Mouse (Mus musculus) thymus, adult 2 months (tissue): Measurements from ENCODE around the gene Zpbp2. TPM values are rescaled to one million over a fixed set of nuclear protein-coding genes. Genes with fewer than 3 reads are reported as not detected.

Experiments
- DNase-seq: peaks from one replicate; pipeline ENCODE4 v3.0.0; 2021
- H3K27ac ChIP-seq: fragments of 200-500 bp; 2 replicates; pipeline ENCODE4 v1.5.1; 2012; ENCODE audit warnings: low read length, control low read depth; ENCODE audit not compliant: control insufficient read depth, insufficient read depth
- H3K27me3 ChIP-seq: fragments of 200-500 bp; 2 replicates; pipeline ENCODE4 v1.6.1; 2012; ENCODE audit warnings: mild to moderate bottlenecking, low read length, moderate library complexity, mixed read lengths; ENCODE audit not compliant: control insufficient read depth, insufficient read depth
- H3K36me3 ChIP-seq: fragments of 200-500 bp; 2 replicates; pipeline ENCODE4 v1.6.1; 2012; ENCODE audit warnings: mild to moderate bottlenecking, low read length, moderate library complexity; ENCODE audit not compliant: control insufficient read depth, insufficient read depth
- H3K4me1 ChIP-seq: fragments of 200-500 bp; replicated peaks from 2 replicates; pipeline ENCODE4 v1.6.1; 2012; ENCODE audit warnings: low read length; ENCODE audit not compliant: control insufficient read depth, insufficient read depth
- H3K4me3 ChIP-seq: fragments of 200-500 bp; 2 replicates; pipeline ENCODE4 v1.5.1; 2012; ENCODE audit warnings: mild to moderate bottlenecking, low read length, control low read depth, moderate library complexity; ENCODE audit not compliant: control insufficient read depth, insufficient read depth
- CTCF ChIP-seq: fragments of 200-500 bp; IDR thresholded peaks from 2 replicates; pipeline ENCODE4 v1.5.1; 2012; ENCODE audit warnings: mild to moderate bottlenecking, control low read depth, low read length, moderate library complexity, borderline replicate concordance; ENCODE audit not compliant: control insufficient read depth, poor library complexity, insufficient read depth; ENCODE audit errors: extremely low read depth
- POLR2A ChIP-seq: fragments of 200-500 bp; IDR thresholded peaks from 2 replicates; pipeline ENCODE4 v1.6.1; 2012; ENCODE audit warnings: mild to moderate bottlenecking, low read length, control low read depth, moderate library complexity; ENCODE audit not compliant: control insufficient read depth, poor library complexity, insufficient read depth; ENCODE audit errors: extremely low read depth
- WGBS: fragments of 180-500 bp; shearing (Covaris S2); methylation state at CpG from one replicate; pipeline ENCODE4 v1.1.7; 2018; 5-methylcytosine and 5-hydroxymethylcytosine counted together
- polyA plus RNA-seq: library from polyadenylated mRNA; depleted of rRNA; stranded (reverse); fragments of >200 nt; gene quantifications from 2 replicates; pipeline ENCODE4 v1.2.3, GENCODE M21; 2012

The Zpbp2 gene
- polyA plus RNA-seq, 1 experiment: 1.1 TPM

DNA sequence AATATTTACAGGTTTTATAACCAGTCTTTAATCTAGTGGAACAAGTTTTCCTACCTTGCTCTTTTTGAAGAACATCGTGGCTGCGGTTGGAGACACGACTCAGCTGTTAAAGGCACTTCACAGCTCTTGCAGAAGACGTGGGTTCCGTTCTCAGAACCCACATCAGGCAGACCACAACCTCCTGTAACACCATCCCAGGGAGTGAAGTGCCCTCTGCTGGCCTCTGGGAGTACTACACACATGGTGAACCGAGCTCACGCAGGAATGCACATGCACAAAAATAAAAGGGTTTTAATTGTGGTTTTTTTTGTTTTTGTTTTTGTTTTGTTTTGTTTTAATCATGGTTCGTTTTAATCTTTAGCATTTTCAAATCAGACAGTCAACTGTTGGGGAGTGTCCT is 17.4 kb downstream of the Zpbp2 start:
- DNase-seq: no peak
- H3K27me3 ChIP-seq: no peaks in the 10 kb centered on the region
- H3K4me3 ChIP-seq: no peak overlapping the region
- no peaks in the 10 kb centered on the region for H3K4me1 ChIP-seq
- H3K36me3 ChIP-seq: no peaks in the 10 kb centered on the region
- H3K27ac ChIP-seq: no peak overlapping the region
- 52% methylated on average over 8 of the region's 8 CpGs for WGBS
- TF ChIP-seq POLR2A (no peak), CTCF (peak; percentile 54; the same call in 1 of the 2 replicates)

DNA sequence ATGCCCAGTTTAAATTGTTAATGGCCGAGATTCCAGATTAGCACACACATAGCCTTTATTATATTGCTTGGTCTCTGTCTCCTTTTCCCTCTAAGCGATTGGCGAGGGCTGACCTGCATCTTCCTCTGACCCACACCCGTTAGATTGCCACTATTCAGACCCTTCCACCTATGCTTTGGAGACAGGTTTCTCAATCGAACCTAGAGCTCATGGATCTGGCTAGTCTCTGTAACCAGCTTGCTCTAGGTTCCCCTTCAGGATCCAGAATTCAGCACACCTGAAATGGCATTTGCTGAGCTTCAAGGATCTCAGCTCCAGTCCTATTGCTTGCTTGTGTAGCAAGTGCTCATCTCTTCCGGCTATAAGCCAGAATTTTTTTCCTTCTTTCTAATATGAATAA is 18.6 kb downstream of the Zpbp2 start:
- no peak overlapping the region for H3K4me3 ChIP-seq
- TF ChIP-seq CTCF: no peak
- no peak for TF ChIP-seq POLR2A
- no peak overlapping the region for H3K27ac ChIP-seq
- H3K36me3 ChIP-seq: no peaks in the 10 kb centered on the region
- DNase-seq: no peak
- no peaks in the 10 kb centered on the region for H3K27me3 ChIP-seq
- no peaks in the 10 kb centered on the region for H3K4me1 ChIP-seq
- 90% methylated on average over 6 of the region's 6 CpGs for WGBS

DNA sequence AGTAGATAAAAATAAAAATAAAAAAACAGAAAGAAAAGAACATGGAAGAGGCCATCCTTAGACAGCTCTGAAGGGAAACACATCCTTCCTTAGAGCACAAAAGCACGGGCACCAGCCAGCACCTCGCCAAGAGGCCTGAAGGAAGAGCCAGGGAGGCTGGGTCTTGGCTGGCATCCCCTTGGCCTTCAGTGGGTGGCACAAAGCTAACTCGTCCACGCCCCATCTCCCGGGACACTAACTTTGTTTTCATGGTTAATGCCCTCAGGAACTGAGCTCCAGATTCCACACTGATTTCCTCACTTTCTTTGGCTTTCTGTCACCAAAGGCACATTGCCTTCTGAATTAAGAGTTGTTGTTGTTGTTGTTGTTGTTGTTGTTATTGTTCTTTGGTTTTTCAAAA is 26.9 kb downstream of the Zpbp2 start:
- 92% methylated on average over 5 of the region's 5 CpGs for WGBS
- Histone ChIP-seq H3K27ac (no peak overlapping the region), H3K4me1 (0 out of 2 replicates have a peak, but pooled peaks cover 2% of the 10 kb centered on the region), H3K27me3 (no peaks in the 10 kb centered on the region), H3K36me3 (peaks cover 13% of the 10 kb centered on the region), H3K4me3 (no peak overlapping the region)
- TF ChIP-seq CTCF (no peak), POLR2A (no peak)
- DNase-seq: no peak

DNA sequence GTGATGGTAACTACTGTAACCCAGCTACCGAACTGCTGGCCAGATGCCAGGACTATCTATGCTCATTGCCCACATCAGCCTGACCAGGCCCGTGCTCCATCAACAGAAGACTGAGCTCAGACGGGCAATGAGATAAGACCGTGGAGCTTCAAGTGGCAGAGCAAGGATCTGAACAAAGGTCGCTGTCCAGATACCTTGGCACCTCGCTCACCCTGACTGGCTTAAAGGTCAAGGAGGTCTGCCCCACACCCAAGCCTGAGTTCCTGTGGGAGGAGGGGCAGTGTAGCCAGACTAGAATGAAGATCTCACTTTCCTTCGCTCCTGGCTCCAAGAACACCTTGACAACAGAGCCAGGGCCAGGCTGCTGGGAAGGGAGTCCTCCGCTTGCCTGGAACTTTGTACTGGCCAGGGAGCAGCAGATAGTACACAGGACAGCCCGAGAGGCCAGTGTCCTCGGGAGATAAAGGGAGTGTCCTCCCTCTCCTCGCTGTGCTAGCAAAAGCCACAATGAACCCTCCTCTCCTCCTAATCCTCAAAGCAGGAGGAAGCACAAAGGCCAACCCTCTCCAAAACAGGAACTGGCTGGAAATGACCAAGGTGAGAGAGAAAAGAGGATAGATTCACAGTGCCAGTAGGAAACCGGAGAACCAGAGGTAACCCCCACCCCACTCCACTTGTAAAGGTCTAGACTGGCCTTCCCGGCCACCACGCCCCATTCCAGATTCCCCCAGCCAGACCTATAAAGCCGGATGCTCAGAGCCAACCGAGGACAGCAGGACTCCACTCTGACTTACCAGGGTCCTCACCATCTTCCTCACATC is 29.6 kb downstream of the Zpbp2 start:
- H3K4me1 ChIP-seq: peaks cover 5% of the 10 kb centered on the region; the same call in 1 of the 2 replicates
- no peak overlapping the region for H3K27ac ChIP-seq
- TF ChIP-seq POLR2A: no peak
- TF ChIP-seq CTCF: no peak
- DNase-seq: no peak
- H3K4me3 ChIP-seq: no peak overlapping the region
- WGBS: 87% methylated on average over 16 of the region's 16 CpGs
- peaks cover 17% of the 10 kb centered on the region for H3K36me3 ChIP-seq
- H3K27me3 ChIP-seq: no peaks in the 10 kb centered on the region

DNA sequence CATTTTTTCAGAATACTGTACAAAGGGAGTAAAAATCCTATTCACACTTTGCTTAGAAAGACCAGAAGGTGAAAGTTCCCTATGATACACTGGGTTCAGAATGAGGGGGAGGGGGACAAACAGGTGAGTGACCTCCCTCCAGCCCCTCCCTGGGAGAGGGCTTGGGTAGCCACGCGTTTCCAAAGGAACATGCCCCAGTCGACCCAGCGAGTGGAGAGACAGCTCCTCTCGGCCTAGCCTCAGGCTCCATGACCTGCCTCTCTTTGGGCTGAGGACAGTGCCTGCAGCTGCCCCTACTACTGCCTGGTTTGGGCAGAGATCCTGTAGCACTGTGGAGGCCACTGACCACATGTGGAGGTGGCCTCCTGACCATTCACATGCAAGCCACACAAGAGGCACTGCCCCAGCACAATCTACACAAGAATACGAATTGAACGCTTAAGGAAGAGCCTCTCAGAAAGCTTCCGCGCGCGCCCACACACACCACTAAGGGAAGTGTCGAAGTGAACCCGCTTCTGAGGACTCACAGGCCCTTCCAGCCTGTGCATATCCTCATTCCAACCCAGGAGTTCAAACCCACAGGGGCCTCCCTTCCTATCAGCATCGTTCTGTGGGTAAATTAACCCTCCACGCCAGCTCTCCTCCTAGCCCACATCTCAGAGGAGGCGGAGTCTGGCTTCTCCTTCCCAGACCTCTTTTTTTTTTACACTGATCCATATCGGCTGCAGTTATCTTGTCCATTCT is 30.6 kb downstream of the Zpbp2 start:
- Histone ChIP-seq H3K4me3 (no peak overlapping the region), H3K27ac (no peak overlapping the region), H3K27me3 (no peaks in the 10 kb centered on the region), H3K36me3 (peaks cover 17% of the 10 kb centered on the region), H3K4me1 (peaks cover 9% of the 10 kb centered on the region)
- TF ChIP-seq POLR2A (no peak), CTCF (no peak)
- DNase-seq: no peak
- WGBS: 71% methylated on average over 17 of the region's 17 CpGs

DNA sequence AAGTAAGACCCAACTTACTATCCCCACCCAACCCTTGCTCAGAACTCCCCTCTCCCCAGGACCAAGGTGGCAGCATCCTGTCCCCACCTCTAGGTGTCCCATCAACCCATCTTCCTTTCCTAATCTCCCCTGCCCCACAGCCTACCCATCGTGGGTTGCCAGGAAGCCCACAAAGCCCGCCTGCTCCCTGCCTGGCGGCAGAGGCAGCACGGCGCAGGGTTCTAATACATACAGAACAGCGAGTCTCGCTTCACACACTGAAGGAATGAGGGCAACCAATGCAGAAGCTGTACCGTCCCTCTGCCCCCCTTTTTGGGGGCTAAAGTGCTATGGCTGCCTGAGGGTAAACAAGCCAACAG is 31.1 kb downstream of the Zpbp2 start:
- Histone ChIP-seq H3K27ac (no peak overlapping the region), H3K4me3 (no peak overlapping the region), H3K4me1 (peaks cover 11% of the 10 kb centered on the region), H3K27me3 (no peaks in the 10 kb centered on the region), H3K36me3 (peaks cover 17% of the 10 kb centered on the region)
- DNase-seq: no peak
- no peak for TF ChIP-seq POLR2A
- WGBS: 58% methylated on average over 8 of the region's 8 CpGs
